Mouse (Mus musculus) right cerebral cortex, adult 2 months (tissue): ENCODE measurements around the gene Tbcd.
A peak's percentile ranks its signal among the peaks of the same experiment; 100 is the strongest.

Source experiments
- DNase-seq, 2 experiments: peaks; one replicate each; pipeline ENCODE4 v3.0.0; 2021 to 2022; ENCODE audit warnings: low spot score in 2 of 2

The Tbcd gene

DNA sequence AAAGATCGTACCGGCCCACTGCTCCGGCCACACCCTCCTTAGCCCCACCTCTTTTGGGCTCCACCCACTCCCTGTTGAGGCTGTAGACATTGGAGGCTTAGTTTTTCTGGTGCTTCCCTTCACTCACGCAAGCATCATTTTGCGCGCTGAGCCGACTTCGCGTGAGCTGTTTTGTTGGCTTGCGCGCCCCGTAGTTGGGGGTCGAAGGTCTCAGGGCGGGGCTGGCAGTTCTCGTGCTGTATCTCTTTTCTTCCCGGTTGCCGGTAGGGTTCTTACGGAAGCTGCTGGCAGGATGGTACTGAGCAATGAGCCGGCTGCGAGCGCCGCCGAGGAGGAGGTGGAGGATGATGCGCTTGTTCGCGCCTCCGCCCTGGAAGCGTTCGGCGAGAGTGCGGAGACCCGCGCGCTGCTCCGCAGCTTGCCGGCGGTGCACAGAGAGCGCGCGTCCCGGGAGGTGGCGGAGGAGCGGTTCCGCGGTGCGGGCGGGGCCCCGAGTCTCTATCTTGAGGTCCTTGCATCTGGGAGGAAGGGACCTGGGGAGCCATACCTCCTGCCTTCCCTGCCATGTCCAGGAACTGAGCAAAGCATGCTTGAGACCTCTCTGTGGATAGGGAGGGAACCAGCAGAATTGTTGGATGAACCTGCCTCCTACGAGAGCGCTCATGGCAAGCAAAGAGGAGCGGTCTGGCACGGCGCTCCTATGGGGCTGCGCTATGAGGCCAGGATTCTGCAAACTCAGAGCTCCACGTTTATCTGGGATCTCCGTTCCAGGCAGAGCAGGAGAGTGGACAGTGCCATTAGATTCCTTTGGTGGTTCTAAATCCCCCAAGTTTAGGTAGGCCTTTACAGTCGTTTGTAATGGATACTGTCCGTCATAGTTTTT, at the start of gene Tbcd:
Tbcd (plus strand) TSS at position 197 of the 883 bp plus-strand sequence.
- DNase-seq, result peak; percentile 98

- DNase-seq, result peak; percentile 47 to 53
Measured at GRCm38 (mm10) chr11:121407366-121408155, 44.2 kb upstream of the Tbcd start.

GRCm38 (mm10) chr11:121414762-121415161, 37.0 kb upstream of the Tbcd start:
- DNase-seq, result no peak

- no peak for DNase-seq
Measured at GRCm38 (mm10) chr11:121415351-121415750, 36.4 kb upstream of the Tbcd start.

GRCm38 (mm10) chr11:121417971-121418370, 33.8 kb upstream of the Tbcd start:
- DNase-seq, result no peak

- peak in 1 of 2 experiments; percentile 36 for DNase-seq
Measured at GRCm38 (mm10) chr11:121418932-121419331, 32.8 kb upstream of the Tbcd start.

GRCm38 (mm10) chr11:121420379-121420778, 31.4 kb upstream of the Tbcd start:
- no peak for DNase-seq

GRCm38 (mm10) chr11:121420830-121421552, 30.8 kb upstream of the Tbcd start, which contains the start of gene Fn3krp:
TSS of gene Fn3krp (plus strand) at chr11:121421401.
- peak; percentile 98 to 99 for DNase-seq

DNA sequence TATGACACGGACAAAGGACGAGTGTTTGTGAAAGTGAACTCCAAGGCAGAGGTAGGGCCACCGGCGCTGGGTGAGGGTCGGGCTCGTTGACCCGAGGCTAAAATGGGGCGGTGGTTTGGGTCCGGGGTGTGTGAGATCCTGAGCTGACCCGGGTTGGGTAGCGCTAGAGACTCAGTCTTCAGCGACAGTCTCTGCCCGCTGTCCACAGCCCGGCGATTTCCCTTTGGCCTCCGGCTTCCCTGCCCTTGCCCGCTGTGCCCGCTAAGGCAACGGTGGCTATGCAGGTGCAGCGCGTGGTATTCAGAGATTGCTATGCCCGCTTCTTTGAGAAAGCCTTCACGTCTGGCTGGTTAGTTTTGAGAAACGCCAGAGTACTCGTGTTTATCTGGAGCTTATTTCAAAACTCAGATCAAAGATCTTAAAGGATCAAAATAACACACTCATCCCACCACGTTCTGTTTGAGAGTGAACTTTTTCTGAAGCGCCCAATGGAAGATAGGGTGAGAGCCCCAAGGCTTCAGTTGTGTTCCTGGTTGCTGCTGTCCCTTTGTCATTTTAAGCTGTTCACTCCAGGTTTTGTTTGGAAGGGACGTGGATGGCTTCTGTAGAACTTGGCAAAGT, 30.1 kb upstream of the Tbcd start:
- DNase-seq, result no peak

GRCm38 (mm10) chr11:121433397-121433796, 18.4 kb upstream of the Tbcd start:
- DNase-seq, result no peak

GRCm38 (mm10) chr11:121434156-121435155, 17.3 kb upstream of the Tbcd start, which contains the start of gene Fn3k:
TSS of gene Fn3k (plus strand) at chr11:121434913.
- DNase-seq, result peak; percentile 96 to 97

DNA sequence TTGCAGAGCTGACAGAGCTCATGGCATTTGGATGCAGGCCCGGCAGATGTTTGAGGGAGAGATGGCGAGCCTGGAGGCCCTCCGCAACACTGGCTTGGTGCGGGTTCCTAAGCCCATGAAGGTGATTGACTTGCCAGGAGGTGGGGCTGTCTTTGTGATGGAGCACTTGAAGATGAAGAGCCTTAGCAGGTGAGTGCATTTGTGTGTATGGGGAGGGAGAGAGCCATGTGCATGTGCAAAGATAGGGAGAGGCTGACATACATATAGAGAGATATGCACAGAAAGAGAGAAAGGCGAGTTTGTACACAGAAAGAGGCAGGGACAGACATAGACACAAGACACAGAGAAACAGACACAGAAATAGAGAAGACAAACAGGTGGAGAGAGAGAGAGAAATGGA, 14.5 kb upstream of the Tbcd start:
- no peak for DNase-seq

DNA sequence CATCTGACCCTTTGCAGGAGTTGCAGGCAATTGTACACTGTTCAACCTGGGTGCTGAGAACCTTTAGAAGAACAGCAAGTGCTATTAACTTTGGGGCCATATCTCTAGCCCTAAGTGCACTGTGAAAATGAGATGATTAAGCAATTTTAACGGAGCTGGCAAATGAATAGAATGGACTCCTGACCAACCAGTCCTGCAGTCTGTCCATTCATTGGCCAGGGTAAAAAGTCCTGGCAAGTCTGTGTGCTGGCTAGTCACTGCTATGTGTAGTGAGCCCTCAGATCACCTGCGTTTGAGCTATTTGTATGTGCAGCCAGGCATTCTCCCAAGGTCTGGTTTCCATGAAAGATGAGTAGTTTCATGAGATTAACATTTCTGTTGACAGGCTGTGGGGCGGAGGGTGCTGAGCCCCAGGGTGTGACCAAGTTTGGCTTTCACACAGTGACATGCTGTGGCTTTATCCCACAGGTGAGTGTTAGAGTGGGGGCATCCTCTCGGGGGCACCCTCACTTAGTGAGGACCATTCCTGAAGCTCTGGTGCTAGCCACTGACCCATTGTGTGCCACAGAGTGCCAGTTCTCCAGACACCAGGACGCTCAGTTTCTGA, 12.0 kb upstream of the Tbcd start:
- DNase-seq, result no peak

GRCm38 (mm10) chr11:121441653-121442052, 10.1 kb upstream of the Tbcd start:
- no peak for DNase-seq

- DNase-seq, result no peak
Measured at GRCm38 (mm10) chr11:121442076-121442475, 9.7 kb upstream of the Tbcd start.

DNA sequence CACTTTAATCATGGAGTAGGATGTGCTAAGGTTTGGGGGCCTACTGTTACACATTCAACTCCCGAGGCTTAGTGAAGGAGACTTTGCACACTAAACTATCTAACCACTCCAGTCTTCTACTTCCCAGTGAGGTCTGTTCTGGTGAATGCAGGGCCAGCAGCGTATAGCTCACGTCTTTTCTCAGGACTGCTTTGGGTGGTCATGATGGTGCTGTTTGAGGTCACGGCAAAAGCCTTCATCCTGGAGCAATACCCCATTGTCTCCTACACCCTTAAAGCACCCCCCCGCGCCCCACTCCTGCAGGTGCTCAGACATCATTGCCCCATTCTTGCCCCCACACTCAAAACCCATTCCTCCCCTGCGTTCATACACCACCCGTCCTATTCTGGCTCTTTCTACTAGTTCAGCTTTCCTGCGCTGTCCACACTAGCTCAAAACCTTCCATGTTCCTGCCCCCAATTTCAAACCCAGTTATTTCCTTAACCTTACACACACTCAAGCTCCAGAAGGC, 478 bp upstream of the Tbcd start:
- DNase-seq, result no peak

- DNase-seq, result no peak
Measured at GRCm38 (mm10) chr11:121457874-121458273, 6.1 kb downstream of the Tbcd start.

GRCm38 (mm10) chr11:121467408-121467807, 15.7 kb downstream of the Tbcd start:
- DNase-seq, result no peak

- no peak for DNase-seq
Measured at GRCm38 (mm10) chr11:121474831-121475230, 23.1 kb downstream of the Tbcd start.
